Mouse (Mus musculus) limb, embryonic 14.5 days (tissue): ENCODE data around the gene Gpsm1. TPM values are rescaled to one million over a fixed set of nuclear protein-coding genes. Genes with fewer than 3 reads are reported as not detected.

Experiments used
- ATAC-seq: fragments of 200-750 bp; cut with Nextera tagmentation; 2 replicates; pipeline ENCODE4 v1.8.0; 2017; ENCODE audit warnings: low read depth, moderate number of reproducible peaks, moderate TSS enrichment; ENCODE audit not compliant: low FRiP score
- DNase-seq: peaks from one replicate; pipeline ENCODE4 v3.0.0-alpha.2; 2015; ENCODE audit warnings: low spot score
- H3K27ac ChIP-seq: fragments of 300-500 bp; sonication (generic); replicated peaks from 2 replicates; pipeline ENCODE4 v1.5.1; 2014; ENCODE audit warnings: low read depth, mild to moderate bottlenecking, low read length, moderate library complexity, mixed read lengths
- H3K27me3 ChIP-seq: fragments of 300-500 bp; sonication (generic); 2 replicates; pipeline ENCODE4 v1.6.1; 2014; ENCODE audit warnings: low read length, mixed read lengths; ENCODE audit not compliant: control insufficient read depth, insufficient read depth
- H3K36me3 ChIP-seq: fragments of 300-500 bp; sonication (generic); 2 replicates; pipeline ENCODE4 v1.6.1; 2014; ENCODE audit warnings: mild to moderate bottlenecking, low read length, moderate library complexity, mixed read lengths; ENCODE audit not compliant: control insufficient read depth, insufficient read depth
- H3K4me1 ChIP-seq: fragments of 300-500 bp; sonication (generic); 2 replicates; pipeline ENCODE4 v1.6.1; 2014; ENCODE audit warnings: antibody characterized with exemption, low read length, mixed read lengths; ENCODE audit not compliant: control insufficient read depth, insufficient read depth
- H3K4me2 ChIP-seq: fragments of 300-500 bp; sonication (generic); replicated peaks from 2 replicates; pipeline ENCODE4 v1.6.1; 2014; ENCODE audit warnings: low read depth, mild to moderate bottlenecking, low read length, moderate library complexity; ENCODE audit not compliant: severe bottlenecking
- H3K4me3 ChIP-seq: fragments of 300-500 bp; sonication (generic); replicated peaks from 2 replicates; pipeline ENCODE4 v1.5.1; 2014; ENCODE audit warnings: low read length
- H3K9ac ChIP-seq: fragments of 300-500 bp; sonication (generic); 2 replicates; pipeline ENCODE4 v1.6.1; 2014; ENCODE audit warnings: mild to moderate bottlenecking, low read depth, low read length, moderate library complexity; ENCODE audit not compliant: severe bottlenecking
- H3K9me3 ChIP-seq: fragments of 300-500 bp; sonication (generic); 2 replicates; pipeline ENCODE4 v1.6.1; 2016; ENCODE audit warnings: low read length; ENCODE audit not compliant: control insufficient read depth
- POLR2A ChIP-seq: fragments of 200-500 bp; IDR thresholded peaks from 2 replicates; pipeline ENCODE4 v1.8.0; 2012; ENCODE audit warnings: inconsistent platforms, mild to moderate bottlenecking, moderate library complexity, borderline replicate concordance; ENCODE audit not compliant: insufficient read depth, insufficient read length; ENCODE audit errors: extremely low read depth
- WGBS: fragments of 180-500 bp; shearing (Covaris S2); extraction: QIAGEN DNeasy Blood & Tissue Kit; methylation state at CpG from one replicate; pipeline ENCODE4 v1.1.7; 2014; 5-methylcytosine and 5-hydroxymethylcytosine counted together
- polyA plus RNA-seq, 2 experiments: library from polyadenylated mRNA; depleted of rRNA in 1 of 2; stranded (reverse) in 1 of 2; unstranded in 1 of 2; fragments of >200 nt; fragmentation: Nextera tagmentation in 1 of 2; extraction: Ambion mirVana in 1 of 2; gene quantifications; 2 replicates each; pipeline versions ENCODE4 v1.2.1 to v1.2.3; 2012 to 2014

The Gpsm1 gene
- polyA plus RNA-seq, 2 experiments, result 31.0 to 78.4 TPM

DNA sequence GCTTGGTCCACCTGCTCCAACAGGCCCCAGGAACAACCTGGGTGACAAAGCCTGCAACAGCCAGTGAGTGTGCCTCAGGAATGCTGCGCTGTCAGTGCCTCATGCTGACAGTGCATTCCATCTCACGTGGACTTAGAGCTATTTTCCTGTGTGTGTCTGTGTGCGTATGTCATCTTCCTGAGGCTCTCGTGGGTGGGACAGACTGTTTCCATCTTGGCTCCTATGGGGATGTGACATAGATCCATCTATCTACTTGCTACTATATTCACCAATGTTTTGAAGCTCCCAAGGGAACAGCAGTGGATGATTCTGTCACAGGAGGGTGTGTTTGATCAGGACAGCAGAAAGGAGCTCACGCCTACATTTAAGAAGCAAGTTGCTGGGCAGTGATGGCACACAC lies 3.4 kb upstream of the Gpsm1 start:
- Histone ChIP-seq H3K4me3 (no peak overlapping the region), H3K9ac (no peak overlapping the region), H3K36me3 (no peaks in the 10 kb centered on the region), H3K4me1 (peaks cover 39% of the 10 kb centered on the region), H3K27ac (no peak overlapping the region), H3K27me3 (no peaks in the 10 kb centered on the region), H3K9me3 (no peaks in the 10 kb centered on the region), H3K4me2 (no peak overlapping the region)
- 66% methylated on average over 5 of the region's 5 CpGs for WGBS
- DNase-seq (no peak), ATAC-seq (no peak)
- no peak for TF ChIP-seq POLR2A

DNA sequence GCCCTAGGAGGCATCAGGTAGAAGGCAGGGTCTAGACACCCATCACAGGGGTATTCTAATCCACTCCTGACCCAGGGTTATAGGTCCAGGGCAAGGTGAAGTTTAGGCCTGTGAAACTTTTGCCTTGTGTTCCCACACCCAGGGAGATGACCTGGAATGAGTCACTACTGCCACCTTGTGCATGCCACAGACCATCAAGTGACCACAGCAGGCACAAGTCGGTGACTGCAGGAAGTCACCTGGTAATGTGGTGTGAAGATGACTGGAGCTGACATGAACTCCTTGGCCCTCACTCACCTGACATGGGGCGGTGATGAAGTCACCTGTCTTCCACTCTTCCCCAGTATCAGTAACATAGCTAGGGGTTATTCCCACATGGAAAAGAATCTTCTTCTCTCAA lies 2.5 kb upstream of the Gpsm1 start:
- TF ChIP-seq POLR2A, result no peak
- no peak for DNase-seq
- Histone ChIP-seq H3K9me3 (no peaks in the 10 kb centered on the region), H3K4me3 (no peak overlapping the region), H3K36me3 (no peaks in the 10 kb centered on the region), H3K4me1 (peaks cover 48% of the 10 kb centered on the region), H3K27ac (no peak overlapping the region), H3K27me3 (no peaks in the 10 kb centered on the region), H3K4me2 (no peak overlapping the region), H3K9ac (no peak overlapping the region)
- 60% methylated on average over 2 of the region's 2 CpGs for WGBS
- ATAC-seq, result no peak

DNA sequence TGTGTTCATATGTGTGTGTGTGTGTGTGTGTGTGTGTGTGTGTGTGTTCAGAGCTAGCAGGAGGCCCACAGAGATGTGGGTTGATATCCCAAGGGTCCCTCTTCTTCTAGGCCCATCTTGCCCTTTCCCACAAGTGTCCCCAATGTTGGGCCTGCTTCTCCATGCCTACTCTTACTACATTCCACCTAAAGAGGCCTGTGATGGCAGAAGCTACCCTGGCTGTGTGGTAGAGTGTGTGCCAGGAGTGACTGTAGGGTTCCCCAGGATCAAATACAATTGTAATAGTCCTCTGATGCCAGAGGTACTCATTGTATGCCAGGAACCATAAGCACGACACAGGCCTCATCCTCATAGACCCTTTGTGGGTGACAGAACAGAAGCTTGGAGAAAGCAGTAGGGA lies 1.9 kb upstream of the Gpsm1 start:
- Histone ChIP-seq H3K27ac (no peak overlapping the region), H3K9me3 (no peaks in the 10 kb centered on the region), H3K36me3 (0 out of 2 replicates have a peak, but pooled peaks cover 5% of the 10 kb centered on the region), H3K4me3 (no peak overlapping the region), H3K4me1 (peaks cover 52% of the 10 kb centered on the region), H3K9ac (no peak overlapping the region), H3K4me2 (no peak overlapping the region), H3K27me3 (no peaks in the 10 kb centered on the region)
- DNase-seq, result no peak
- no peak for ATAC-seq
- 90% methylated on average over 1 of the region's 1 CpGs for WGBS
- no peak for TF ChIP-seq POLR2A

DNA sequence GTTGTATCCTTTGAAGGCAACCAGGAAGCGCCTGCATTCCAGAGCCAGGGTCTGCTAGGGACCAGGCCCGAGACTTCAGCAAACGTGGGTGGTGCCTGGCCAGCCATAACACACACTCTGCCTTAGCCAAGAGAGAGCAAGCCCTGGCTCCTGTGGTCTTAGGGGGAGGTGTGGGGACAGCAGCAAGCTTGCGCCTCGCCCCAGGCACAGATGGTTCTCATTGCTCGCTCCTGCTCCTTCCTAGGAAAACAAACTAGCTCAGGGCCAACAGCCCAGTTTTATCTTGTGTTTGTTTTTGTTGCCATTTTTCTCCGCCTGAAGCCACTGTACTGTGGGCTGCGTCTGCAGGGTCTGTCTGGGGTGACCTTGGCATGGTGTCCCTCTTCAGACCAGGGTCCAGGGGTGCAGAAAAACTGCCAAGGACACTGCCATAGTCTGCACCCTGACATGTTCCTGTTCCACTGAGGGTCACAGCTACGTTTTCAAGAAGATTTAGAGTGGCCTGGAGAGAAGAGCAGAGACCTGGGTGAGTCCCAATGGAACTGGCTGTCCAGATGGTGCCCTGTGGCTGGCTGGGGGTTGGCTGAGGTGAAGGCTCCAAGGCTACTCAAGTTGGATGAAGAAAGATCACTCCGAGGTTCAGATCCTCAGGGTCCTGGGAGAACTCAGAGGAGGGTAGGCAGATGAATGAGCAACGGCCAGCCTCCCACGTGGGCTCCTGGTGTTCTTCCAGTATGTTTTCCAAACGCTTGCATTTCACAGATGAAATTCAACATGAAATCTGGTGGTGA lies 839 bp upstream of the Gpsm1 start:
- DNase-seq (peak; percentile 79), ATAC-seq (peak; percentile 3; the same call in 1 of the 2 replicates)
- Histone ChIP-seq H3K4me1 (peaks cover 46% of the 10 kb centered on the region), H3K4me2 (peak overlapping the region; percentile 95), H3K27ac (peak overlapping the region; percentile 94), H3K4me3 (peak overlapping the region; percentile 90), H3K9me3 (no peaks in the 10 kb centered on the region), H3K9ac (peak overlapping the region; percentile 87), H3K36me3 (0 out of 2 replicates have a peak, but pooled peaks cover 7% of the 10 kb centered on the region), H3K27me3 (no peaks in the 10 kb centered on the region)
- 25% methylated on average over 13 of the region's 13 CpGs for WGBS
- TF ChIP-seq POLR2A, result no peak

DNA sequence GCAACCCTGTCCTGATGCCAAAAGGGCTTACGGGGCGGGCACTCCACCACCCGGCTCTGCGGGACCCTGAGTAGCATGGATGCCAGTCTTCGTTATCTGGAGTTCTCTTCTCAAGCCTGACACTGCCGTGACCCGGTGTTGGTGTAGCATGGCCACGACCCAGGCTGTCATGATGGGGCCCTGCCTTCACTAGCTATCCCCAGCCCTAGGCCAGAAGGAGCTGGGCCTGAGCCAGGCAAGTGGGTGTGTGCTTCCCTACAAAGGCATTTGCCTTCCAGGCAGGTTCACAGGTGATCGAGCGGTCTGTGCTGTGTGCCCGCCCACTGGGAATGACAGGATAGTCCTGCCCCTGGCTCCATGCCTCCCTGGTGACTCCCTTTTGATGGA lies 603 bp downstream of the Gpsm1 start:
- Histone ChIP-seq H3K4me1 (peaks cover 39% of the 10 kb centered on the region), H3K4me2 (peak overlapping the region; percentile 95), H3K4me3 (peak overlapping the region; percentile 90), H3K27ac (peak overlapping the region; percentile 94), H3K27me3 (no peaks in the 10 kb centered on the region), H3K9ac (peak overlapping the region; percentile 87), H3K36me3 (0 out of 2 replicates have a peak, but pooled peaks cover 12% of the 10 kb centered on the region), H3K9me3 (no peaks in the 10 kb centered on the region)
- ATAC-seq (peak; percentile 17), DNase-seq (no peak)
- 1% methylated on average over 11 of the region's 11 CpGs for WGBS
- TF ChIP-seq POLR2A, result no peak
